Mouse (Mus musculus): Measurements from ENCODE around the gene Clstn1.

DNA sequence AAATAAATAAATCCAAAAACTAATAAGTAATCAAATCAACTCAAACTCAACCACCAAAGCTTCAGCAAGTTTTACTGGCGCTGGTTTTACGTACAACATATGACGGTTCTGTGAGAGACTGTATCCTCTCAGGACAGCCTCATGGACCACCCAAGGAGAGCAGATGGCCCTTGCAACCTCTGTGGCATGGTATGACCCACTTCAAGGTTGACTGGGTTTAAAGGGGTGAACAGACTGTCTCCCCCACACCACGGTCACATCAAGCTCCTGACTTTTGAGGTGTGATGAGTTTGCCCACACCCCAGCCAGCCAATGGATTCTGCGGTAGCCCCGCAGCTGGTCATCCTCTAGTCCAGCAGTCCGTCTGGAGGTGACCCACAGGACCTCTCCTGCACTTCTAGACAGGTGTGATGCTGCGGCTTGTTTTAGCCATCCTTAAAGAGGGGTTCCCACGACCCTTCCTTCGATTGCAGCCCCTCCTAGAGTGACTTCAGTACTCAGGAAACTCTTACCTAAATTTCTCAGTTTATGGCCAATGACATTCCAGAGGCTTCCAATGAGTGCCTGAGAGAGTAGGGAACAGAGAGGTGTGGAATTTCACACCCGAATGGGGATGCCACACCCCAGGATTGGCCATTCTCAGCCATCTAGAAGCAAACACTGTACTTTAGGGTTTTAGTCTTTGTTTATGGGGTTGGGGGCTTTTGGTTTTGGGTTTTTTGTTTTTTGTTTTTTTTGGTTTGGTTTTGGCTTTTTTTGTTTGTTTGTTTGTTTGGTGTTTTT, 98.8 kb downstream of the Clstn1 start:
- TF ChIP-seq CTCF (IDR thresholded peaks at IDR 0.05; ENCODE audit: low read depth, low read length), result no peak
- TF ChIP-seq POLR2A (IDR thresholded peaks at IDR 0.05; ENCODE audit: borderline replicate concordance, low read depth, low read length), result no peak
